Mouse (Mus musculus) forebrain, embryonic 10.5 days (tissue): ENCODE measurements at regions not wholly inside any gene's neighbourhood (a gene's known extent, or its start where the extent isn't known, plus 50 kb on each side); places are given as distances from the start of the nearest gene placed in this dataset.
A peak's percentile ranks its signal among the peaks of the same experiment; 100 is the strongest.

Source experiments
- DNase-seq: peaks from one replicate; pipeline ENCODE4 v3.0.0-alpha.2; 2017; ENCODE audit warnings: low spot score; ENCODE audit errors: extremely low spot score
- H3K27ac ChIP-seq: fragments of 300-500 bp; sonication (generic); 2 replicates; pipeline ENCODE4 v1.5.1; 2016; ENCODE audit warnings: mild to moderate bottlenecking
- H3K27me3 ChIP-seq: fragments of 300-500 bp; sonication (generic); 2 replicates; pipeline ENCODE4 v1.6.1; 2016; ENCODE audit warnings: mild to moderate bottlenecking; ENCODE audit not compliant: poor library complexity, severe bottlenecking
- H3K36me3 ChIP-seq: fragments of 300-500 bp; sonication (generic); replicated peaks from 2 replicates; pipeline ENCODE4 v1.6.1; 2016; ENCODE audit warnings: mild to moderate bottlenecking, moderate library complexity
- H3K4me1 ChIP-seq: fragments of 300-500 bp; sonication (generic); 2 replicates; pipeline ENCODE4 v1.6.1; 2016
- H3K4me3 ChIP-seq: fragments of 300-500 bp; sonication (generic); 2 replicates; pipeline ENCODE4 v1.5.1; 2016; ENCODE audit warnings: mild to moderate bottlenecking, moderate library complexity
- H3K9me3 ChIP-seq: fragments of 300-500 bp; sonication (generic); 2 replicates; pipeline ENCODE4 v1.6.1; 2016; ENCODE audit warnings: mild to moderate bottlenecking, moderate library complexity
- WGBS: fragments of 180-500 bp; shearing (Covaris S2); methylation state at CpG from one replicate; pipeline ENCODE4 v1.1.7; 2016; 5-methylcytosine and 5-hydroxymethylcytosine counted together

DNA sequence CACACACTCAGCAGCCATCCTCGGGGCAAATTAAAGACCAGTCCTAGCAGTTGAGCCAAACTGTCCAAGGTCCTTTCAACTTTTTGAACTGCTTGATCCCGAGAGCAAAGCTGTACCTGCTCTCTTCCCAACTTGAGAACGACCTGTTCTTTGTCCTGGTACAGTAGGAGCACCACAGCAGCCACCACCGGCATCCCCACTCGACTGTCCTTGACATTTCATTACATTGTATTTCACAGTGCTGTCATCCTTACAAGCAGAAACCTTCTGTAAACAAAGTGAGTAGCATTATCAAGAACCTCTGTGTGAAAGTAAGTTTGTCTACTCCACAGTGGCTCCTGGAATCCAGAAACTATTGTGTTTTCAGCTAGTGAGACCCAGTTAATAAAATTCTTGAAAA is 240.2 kb upstream of the Zfp462 start:
- 82% methylated on average over 5 of the region's 5 CpGs for WGBS
- no peak overlapping the region for H3K27ac ChIP-seq
- DNase-seq = no peak

DNA sequence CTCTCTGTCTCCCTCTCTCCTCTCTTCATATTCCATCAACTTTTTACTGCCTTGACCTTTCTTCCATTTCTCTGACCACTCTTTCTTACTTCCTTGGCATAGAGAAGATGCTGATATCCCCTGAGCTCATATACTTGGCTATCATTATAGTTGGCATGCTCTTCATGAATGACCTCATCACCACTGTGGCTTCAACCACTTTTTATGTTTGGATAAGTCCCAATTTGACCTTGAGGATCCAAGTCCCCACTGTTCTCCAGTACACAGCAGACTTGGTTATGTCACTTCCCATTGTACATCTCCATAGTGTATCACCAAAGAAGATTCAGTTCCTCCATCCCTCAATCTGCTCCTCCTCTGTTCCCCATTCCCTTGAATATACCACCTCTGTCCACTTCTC is 235.1 kb upstream of the Zfp462 start:
- Histone ChIP-seq H3K27me3 (no peaks in the 10 kb centered on the region), H3K4me3 (no peak overlapping the region), H3K4me1 (peaks cover 3% of the 10 kb centered on the region; the same call in 1 of the 2 replicates), H3K9me3 (no peaks in the 10 kb centered on the region), H3K36me3 (no peaks in the 10 kb centered on the region), H3K27ac (no peak overlapping the region)
- DNase-seq = no peak

More for the DNA sequence above, 240.2 kb upstream of the Zfp462 start:
- Histone ChIP-seq H3K36me3 (no peaks in the 10 kb centered on the region), H3K4me3 (no peak overlapping the region), H3K9me3 (no peaks in the 10 kb centered on the region), H3K27me3 (no peaks in the 10 kb centered on the region), H3K4me1 (peaks cover 3% of the 10 kb centered on the region; the same call in 1 of the 2 replicates)

DNA sequence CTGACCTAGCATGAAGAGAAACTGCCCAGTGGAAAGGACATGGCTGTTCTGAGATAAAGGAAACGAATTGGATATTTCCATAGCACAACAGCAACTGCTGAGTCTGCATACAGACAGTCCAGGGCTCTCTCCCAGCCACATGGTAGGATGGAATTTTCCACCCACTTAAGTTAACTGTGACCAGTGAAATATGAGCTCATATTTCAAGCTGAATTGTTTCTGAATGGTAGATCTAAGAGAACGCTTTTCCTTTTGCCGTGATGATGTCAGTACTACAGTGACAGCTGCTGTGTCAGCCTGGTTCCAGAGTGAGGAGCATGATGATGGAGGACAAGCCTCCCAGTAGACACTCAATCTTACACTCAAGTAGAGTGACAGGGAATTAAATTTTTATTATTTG is 231.9 kb upstream of the Zfp462 start:
- H3K27ac ChIP-seq = no peak overlapping the region
- H3K9me3 ChIP-seq = no peaks in the 10 kb centered on the region
- no peaks in the 10 kb centered on the region for H3K36me3 ChIP-seq
- peaks cover 3% of the 10 kb centered on the region; the same call in 1 of the 2 replicates for H3K4me1 ChIP-seq
- no peak overlapping the region for H3K4me3 ChIP-seq
- WGBS = 85% methylated on average over 3 of the region's 3 CpGs
- no peak for DNase-seq
- H3K27me3 ChIP-seq = no peaks in the 10 kb centered on the region

DNA sequence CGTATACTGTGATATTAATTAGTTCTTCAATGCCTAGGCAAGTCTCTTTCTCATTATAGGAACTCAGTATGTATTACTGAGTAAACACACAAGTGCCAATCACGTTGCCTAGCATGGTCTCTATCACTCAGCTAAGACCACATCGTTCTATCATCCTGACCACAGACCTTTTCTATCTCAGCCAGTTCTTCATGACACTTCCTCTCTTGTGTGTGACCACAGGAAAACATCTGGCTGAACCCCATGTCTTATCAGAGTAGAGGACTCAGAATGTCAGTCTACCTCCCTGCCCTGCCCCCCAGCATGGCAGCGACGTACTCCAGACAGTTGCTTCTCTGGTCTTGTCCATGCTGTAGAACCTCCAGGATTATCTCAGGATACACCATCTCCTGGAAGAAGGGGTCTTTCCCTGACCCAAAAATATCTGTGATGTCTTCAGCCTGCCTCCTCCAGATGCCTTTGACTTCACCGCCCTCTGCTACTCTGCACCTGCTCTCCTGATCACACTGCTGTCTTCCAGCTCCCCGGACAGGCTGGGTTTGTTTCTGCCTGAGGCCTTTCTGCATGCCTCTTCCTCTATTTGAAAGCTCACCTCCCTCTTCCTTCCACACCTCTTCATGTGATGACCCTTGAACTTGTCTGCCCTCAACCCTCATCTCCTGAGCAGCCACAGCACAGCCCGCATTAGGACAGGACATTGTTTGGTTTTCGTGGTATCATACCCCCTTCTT is 230.1 kb upstream of the Zfp462 start:
- Histone ChIP-seq H3K4me1 (no peaks in the 10 kb centered on the region), H3K9me3 (no peaks in the 10 kb centered on the region), H3K4me3 (no peak overlapping the region), H3K27me3 (no peaks in the 10 kb centered on the region), H3K27ac (no peak overlapping the region), H3K36me3 (no peaks in the 10 kb centered on the region)
- 89% methylated on average over 9 of the region's 9 CpGs for WGBS
- no peak for DNase-seq

DNA sequence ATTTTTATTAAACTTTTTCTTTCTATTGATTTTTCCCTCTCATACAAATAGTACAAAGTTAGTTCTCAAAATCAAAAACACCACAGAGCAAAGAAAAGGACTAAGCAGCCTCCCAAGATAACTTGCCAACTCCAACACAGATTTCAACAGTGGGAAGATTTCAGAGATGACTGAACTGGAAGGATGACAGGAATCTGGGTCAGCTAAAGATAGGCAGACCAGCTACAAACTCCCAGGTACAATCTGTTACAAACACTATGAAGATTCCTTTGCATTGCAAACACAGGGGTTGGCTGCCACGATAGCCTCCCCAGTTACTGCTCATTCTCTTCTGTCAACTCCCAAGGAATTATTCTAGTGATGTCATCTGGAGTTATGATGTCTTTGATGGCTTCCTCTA is 226.8 kb upstream of the Zfp462 start:
- Histone ChIP-seq H3K4me3 (no peak overlapping the region), H3K36me3 (no peaks in the 10 kb centered on the region), H3K9me3 (no peaks in the 10 kb centered on the region), H3K27ac (no peak overlapping the region), H3K27me3 (no peaks in the 10 kb centered on the region), H3K4me1 (peaks cover 5% of the 10 kb centered on the region; the same call in 1 of the 2 replicates)
- DNase-seq = no peak
- 78% methylated on average over 1 of the region's 1 CpGs for WGBS

DNA sequence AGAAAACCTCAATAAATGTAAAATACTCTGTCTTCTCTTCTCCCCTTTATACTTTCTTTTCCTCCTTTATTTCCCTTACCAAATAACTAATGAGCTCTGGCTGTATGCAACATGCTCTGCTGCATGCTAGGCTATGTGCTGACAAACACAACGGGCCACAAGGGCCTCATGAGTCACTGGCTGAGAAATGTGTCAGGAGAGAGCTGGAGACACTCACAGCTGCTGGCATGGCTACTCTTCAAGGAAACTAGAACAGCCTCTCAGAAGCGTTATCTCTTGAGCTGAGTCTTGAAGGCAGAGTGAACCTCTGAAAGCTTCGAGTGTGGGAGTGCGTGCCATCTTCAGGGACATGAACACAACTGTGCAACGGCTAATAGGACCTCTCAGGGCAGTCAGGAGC is 205.8 kb upstream of the Zfp462 start:
- Histone ChIP-seq H3K27ac (no peak overlapping the region), H3K4me3 (no peak overlapping the region), H3K4me1 (no peaks in the 10 kb centered on the region), H3K9me3 (no peaks in the 10 kb centered on the region), H3K27me3 (no peaks in the 10 kb centered on the region), H3K36me3 (no peaks in the 10 kb centered on the region)
- WGBS = 92% methylated on average over 5 of the region's 5 CpGs
- no peak for DNase-seq

DNA sequence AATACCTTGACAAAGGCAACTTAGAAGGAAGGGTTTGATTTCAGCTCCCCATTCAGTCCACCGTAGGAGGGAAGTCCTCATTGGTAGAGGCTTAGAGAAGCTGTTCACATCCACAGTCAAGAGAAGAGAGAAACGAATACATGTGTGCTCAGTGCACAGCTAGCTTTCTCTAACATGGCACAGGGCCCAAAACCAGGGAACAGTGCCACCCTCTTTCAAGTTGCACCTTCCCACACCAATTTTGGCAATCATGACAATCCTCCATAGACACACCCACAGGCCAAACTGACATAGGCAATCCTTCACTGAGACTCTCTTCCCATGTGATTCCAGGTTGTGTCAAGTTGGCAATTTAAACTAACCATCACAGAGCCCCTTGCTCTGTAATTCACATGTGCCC is 193.4 kb upstream of the Zfp462 start:
- DNase-seq = no peak
- H3K4me1 ChIP-seq = no peaks in the 10 kb centered on the region
- H3K4me3 ChIP-seq = no peak overlapping the region
- WGBS = 94% methylated on average over 2 of the region's 2 CpGs
- H3K36me3 ChIP-seq = no peaks in the 10 kb centered on the region
- no peak overlapping the region for H3K27ac ChIP-seq
- no peaks in the 10 kb centered on the region for H3K9me3 ChIP-seq
- no peaks in the 10 kb centered on the region for H3K27me3 ChIP-seq

DNA sequence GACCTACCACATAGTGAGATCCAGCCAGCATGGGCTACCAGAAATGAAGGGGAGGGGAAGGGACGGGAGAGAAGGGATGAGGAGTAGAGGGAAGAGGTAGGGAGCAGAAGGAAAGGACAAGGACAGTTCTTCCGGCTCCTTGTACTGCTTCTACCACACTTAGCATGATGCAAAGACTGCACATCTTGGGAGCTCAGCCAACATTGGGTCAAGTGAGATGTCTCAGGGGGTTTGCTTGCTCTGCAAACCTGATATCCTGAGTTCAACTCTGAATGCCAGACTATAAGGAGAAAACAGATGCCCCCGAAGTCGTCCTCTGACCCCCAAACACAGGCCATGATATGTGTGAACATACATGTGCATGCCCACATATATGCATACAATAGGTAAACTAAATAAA is 188.4 kb upstream of the Zfp462 start:
- H3K9me3 ChIP-seq = no peaks in the 10 kb centered on the region
- H3K4me1 ChIP-seq = peaks cover 11% of the 10 kb centered on the region; the same call in 1 of the 2 replicates
- H3K36me3 ChIP-seq = no peaks in the 10 kb centered on the region
- no peak overlapping the region for H3K27ac ChIP-seq
- no peak for DNase-seq
- WGBS = 84% methylated on average over 4 of the region's 4 CpGs
- no peak overlapping the region for H3K4me3 ChIP-seq
- no peaks in the 10 kb centered on the region for H3K27me3 ChIP-seq

DNA sequence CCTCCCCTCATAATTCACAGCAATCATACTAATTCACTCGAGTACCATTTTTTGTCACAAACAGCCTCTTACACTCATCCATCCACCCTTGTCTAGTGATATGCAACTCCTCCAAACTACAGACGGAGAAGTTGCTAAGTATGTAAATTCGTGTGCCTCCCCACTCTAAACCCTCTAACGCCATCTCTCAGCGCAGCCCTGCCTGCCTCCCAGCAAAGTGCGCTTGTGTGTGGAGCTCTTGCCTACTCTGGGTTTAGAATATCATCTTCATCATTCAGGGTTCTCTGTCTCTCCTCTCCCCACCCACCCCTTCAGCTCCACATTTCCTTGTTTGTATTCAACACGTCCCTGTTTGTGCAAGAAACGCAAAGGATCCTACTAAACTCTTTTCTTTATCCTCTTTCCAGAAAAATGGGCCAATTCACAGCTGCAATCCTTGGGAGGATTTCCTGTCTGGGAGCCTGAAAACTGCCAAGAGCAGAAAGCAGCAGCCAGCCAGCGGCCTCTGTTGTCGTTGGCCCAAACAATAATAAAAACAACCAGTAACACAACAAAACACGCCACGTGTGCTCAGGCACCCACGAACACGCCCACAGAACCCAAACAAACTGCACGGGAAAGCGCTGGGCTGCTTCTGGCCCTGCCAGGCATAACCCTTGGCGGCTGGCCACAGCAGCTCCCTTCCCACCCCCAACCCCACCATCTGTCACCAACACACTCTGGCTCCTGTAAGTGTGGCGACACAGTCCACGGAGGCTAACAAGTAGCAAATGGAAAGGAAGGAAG is 186.9 kb upstream of the Zfp462 start:
- peaks cover 11% of the 10 kb centered on the region; the same call in 1 of the 2 replicates for H3K4me1 ChIP-seq
- 65% methylated on average over 19 of the region's 19 CpGs for WGBS
- H3K9me3 ChIP-seq = no peaks in the 10 kb centered on the region
- peak overlapping the region; percentile 67; the same call in 1 of the 2 replicates for H3K27ac ChIP-seq
- no peak for DNase-seq
- H3K27me3 ChIP-seq = no peaks in the 10 kb centered on the region
- H3K4me3 ChIP-seq = no peak overlapping the region
- H3K36me3 ChIP-seq = no peaks in the 10 kb centered on the region

DNA sequence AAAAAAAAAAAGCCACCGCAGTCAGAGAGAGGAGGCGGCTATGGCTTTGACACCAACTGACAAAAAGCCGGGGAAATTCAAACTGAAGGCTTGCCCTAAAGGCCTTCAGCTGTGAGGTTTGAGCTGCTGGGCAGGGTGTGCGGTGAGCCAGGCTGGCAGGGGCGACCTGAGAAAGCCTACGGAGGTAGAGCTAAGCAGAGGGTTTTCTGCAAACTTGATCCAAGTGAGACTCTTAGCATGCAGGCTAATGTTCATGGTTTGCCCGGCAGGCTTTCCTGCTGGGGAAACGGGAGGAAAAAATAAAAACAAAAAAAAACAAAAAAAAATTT is 186.4 kb upstream of the Zfp462 start:
- Histone ChIP-seq H3K9me3 (no peaks in the 10 kb centered on the region), H3K27ac (peak overlapping the region; percentile 67; the same call in 1 of the 2 replicates), H3K4me1 (peaks cover 11% of the 10 kb centered on the region; the same call in 1 of the 2 replicates), H3K36me3 (no peaks in the 10 kb centered on the region), H3K4me3 (no peak overlapping the region), H3K27me3 (no peaks in the 10 kb centered on the region)
- DNase-seq = no peak
- 59% methylated on average over 8 of the region's 8 CpGs for WGBS

DNA sequence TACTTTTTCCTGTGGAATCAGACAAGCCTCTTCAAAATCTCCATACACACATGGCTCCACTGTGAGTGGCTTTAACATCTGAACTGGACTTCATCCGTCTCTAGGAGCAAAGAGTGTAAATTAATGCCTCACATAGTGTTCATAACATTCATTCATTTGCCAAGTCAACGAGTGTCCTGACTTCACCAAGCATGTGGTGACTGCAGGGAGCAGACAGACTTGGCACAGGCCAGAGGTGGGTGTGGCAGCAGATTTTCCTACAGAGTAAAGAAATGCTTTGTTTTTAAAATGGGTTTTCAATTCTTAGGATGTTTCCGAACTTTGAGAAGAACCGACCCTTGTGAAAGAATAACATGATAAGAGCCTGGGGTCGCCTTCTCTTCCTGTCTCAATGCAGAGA is 183.6 kb upstream of the Zfp462 start:
- Histone ChIP-seq H3K36me3 (no peaks in the 10 kb centered on the region), H3K4me3 (no peak overlapping the region), H3K27me3 (no peaks in the 10 kb centered on the region), H3K27ac (no peak overlapping the region), H3K4me1 (peaks cover 11% of the 10 kb centered on the region; the same call in 1 of the 2 replicates), H3K9me3 (no peaks in the 10 kb centered on the region)
- DNase-seq = no peak
- WGBS = 83% methylated on average over 5 of the region's 5 CpGs

DNA sequence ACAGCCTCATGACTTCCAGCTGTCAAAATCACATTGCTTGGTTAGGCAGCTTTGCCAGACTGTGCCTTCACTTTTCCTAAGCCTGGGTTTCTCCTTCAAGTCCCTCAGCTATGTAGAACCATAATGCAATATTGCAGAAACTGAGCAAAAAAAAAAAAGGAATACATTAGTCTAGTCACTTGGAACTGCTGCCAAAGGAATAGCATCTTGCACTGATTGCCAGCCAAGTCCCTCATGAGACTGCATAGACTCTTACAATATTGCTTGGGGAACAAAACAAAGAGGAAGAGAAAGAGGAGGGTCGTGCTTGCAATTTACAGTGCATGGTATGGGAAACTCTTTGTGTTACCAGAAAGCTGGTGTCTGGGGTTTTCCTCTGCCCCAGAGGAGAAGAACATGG is 179.8 kb upstream of the Zfp462 start:
- 86% methylated on average over 1 of the region's 1 CpGs for WGBS
- H3K27me3 ChIP-seq = no peaks in the 10 kb centered on the region
- DNase-seq = no peak

DNA sequence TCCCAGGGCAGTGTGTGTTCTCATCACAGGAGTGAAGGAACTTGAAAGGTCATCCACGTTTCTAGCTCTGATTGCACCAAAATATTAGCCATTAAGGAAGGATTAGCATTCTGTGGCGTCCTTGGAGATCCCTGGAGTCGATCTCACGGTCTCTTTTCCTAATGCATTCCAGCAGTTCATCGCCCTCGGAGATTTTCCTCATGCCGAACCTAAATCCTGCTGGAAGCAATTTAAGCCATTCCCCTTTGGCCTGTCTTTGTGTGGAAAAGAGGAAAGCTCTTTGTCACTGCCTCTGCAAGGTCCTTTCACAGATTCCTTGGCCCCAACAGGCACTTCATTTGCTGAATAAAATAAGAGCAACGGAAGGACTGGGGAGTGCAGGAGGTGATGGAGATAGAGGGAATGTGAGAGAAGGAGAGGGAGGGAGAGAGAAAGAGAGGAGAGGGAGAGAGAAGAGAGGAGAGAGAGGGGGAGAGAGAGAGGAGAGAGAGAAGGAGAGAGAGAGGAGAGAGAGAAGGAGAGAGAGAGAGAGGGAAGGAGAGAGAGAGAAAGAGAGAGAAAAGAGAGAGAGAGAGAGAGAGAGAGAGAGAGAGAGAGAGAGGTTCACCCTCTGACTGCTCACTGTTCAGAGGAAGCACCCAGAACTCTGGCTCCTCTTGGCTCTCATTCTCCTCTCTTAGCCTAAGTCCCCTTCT is 177.2 kb upstream of the Zfp462 start:
- no peak for DNase-seq
- H3K4me1 ChIP-seq = peaks cover 28% of the 10 kb centered on the region
- H3K4me3 ChIP-seq = no peak overlapping the region
- H3K9me3 ChIP-seq = no peaks in the 10 kb centered on the region
- H3K27ac ChIP-seq = peak overlapping the region; percentile 66
- 15% methylated on average over 8 of the region's 8 CpGs for WGBS
- H3K27me3 ChIP-seq = no peaks in the 10 kb centered on the region
- H3K36me3 ChIP-seq = no peaks in the 10 kb centered on the region

More for the DNA sequence above, 179.8 kb upstream of the Zfp462 start:
- H3K4me3 ChIP-seq = no peak overlapping the region
- H3K27ac ChIP-seq = no peak overlapping the region
- H3K36me3 ChIP-seq = no peaks in the 10 kb centered on the region
- H3K4me1 ChIP-seq = peaks cover 28% of the 10 kb centered on the region
- no peaks in the 10 kb centered on the region for H3K9me3 ChIP-seq
